Mouse (Mus musculus) forebrain, postnatal 0 days (tissue): ENCODE data around the gene Slc48a1. TPM values are rescaled to one million over a fixed set of nuclear protein-coding genes. Genes with fewer than 3 reads are reported as not detected.
A peak's percentile ranks its signal among the peaks of the same experiment; 100 is the strongest.

Experiments used
- ATAC-seq: fragments of 200-750 bp; cut with Nextera tagmentation; 2 replicates; pipeline ENCODE4 v1.8.0; 2017; ENCODE audit warnings: mild to moderate bottlenecking, moderate library complexity
- DNase-seq: peaks from one replicate; pipeline ENCODE4 v3.0.0-alpha.2; 2015
- H3K27ac ChIP-seq: fragments of 300-500 bp; sonication (generic); 2 replicates; pipeline ENCODE4 v1.5.1; 2014; ENCODE audit warnings: low read depth, mild to moderate bottlenecking, antibody characterized with exemption, low read length, moderate library complexity, mixed read lengths
- H3K27me3 ChIP-seq: fragments of 300-500 bp; sonication (generic); 2 replicates; pipeline ENCODE4 v1.6.1; 2014; ENCODE audit warnings: mild to moderate bottlenecking, low read length, mixed read lengths; ENCODE audit not compliant: insufficient read depth
- H3K36me3 ChIP-seq: fragments of 300-500 bp; sonication (generic); 2 replicates; pipeline ENCODE4 v1.6.1; 2014; ENCODE audit warnings: mild to moderate bottlenecking, moderate library complexity; ENCODE audit not compliant: insufficient read depth
- H3K4me1 ChIP-seq: fragments of 300-500 bp; sonication (generic); 2 replicates; pipeline ENCODE4 v1.6.1; 2014; ENCODE audit warnings: antibody characterized with exemption; ENCODE audit not compliant: insufficient read depth
- H3K4me2 ChIP-seq: fragments of 300-500 bp; sonication (generic); 2 replicates; pipeline ENCODE4 v1.6.1; 2014; ENCODE audit warnings: low read depth, mild to moderate bottlenecking, moderate library complexity
- H3K4me3 ChIP-seq: fragments of 300-500 bp; sonication (generic); 2 replicates; pipeline ENCODE4 v1.5.1; 2014; ENCODE audit warnings: low read depth, low read length, mixed read lengths
- H3K9ac ChIP-seq: fragments of 300-500 bp; sonication (generic); 2 replicates; pipeline ENCODE4 v1.6.1; 2014; ENCODE audit warnings: mild to moderate bottlenecking
- H3K9me3 ChIP-seq: fragments of 300-500 bp; sonication (generic); 2 replicates; pipeline ENCODE4 v1.6.1; 2016; ENCODE audit warnings: low read length
- CTCF ChIP-seq: sonication (generic); IDR thresholded peaks from 2 replicates; pipeline ENCODE4 v1.5.1; 2016; ENCODE audit warnings: antibody characterized with exemption, control low read depth, low read depth
- WGBS: fragments of 180-500 bp; shearing (Covaris S2); extraction: QIAGEN DNeasy Blood & Tissue Kit; methylation state at CpG from one replicate; pipeline ENCODE4 v1.1.7; 2014; 5-methylcytosine and 5-hydroxymethylcytosine counted together
- polyA plus RNA-seq: library from polyadenylated mRNA; unstranded; fragments of >200 nt; fragmentation: Nextera tagmentation; extraction: Ambion mirVana; gene quantifications from 2 replicates; pipeline ENCODE4 v1.2.1, GENCODE M21; 2015
- total RNA-seq: library from RNA; depleted of rRNA; stranded (reverse); fragments of >200 nt; gene quantifications from 2 replicates; pipeline ENCODE4 v1.2.3, GENCODE M21; 2014

Slc48a1 gene
- total and polyA plus RNA-seq, 2 experiments from 2014 or later = 56.4 to 135 TPM

DNA sequence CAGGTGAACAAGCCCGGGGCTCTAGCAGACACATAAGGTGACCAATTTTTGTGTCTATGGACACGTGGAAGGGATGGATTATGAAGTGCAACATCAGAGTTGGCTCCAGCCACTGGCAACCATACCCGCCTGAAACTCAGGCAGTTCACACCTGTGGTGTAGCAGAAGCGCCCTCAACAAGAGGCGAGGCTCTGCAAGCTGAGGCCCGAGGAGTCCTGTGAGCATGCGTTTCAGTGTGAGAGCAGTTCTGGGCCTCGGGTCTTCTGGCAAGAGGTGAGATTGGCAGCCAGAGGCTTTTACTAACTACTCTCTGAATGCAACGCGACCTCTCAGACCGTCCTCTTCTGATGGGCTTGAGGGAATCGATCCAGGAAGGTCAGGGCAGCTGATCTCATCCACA lies 36.7 kb upstream of the Slc48a1 start:
- no peak overlapping the region for H3K9ac ChIP-seq
- TF ChIP-seq CTCF = no peak
- H3K27me3 ChIP-seq = no peaks in the 10 kb centered on the region
- DNase-seq = no peak
- no peaks in the 10 kb centered on the region for H3K4me1 ChIP-seq
- no peak overlapping the region for H3K4me2 ChIP-seq
- no peak overlapping the region for H3K4me3 ChIP-seq
- no peak for ATAC-seq
- WGBS = 85% methylated on average over 12 of the region's 12 CpGs
- no peak overlapping the region for H3K27ac ChIP-seq
- H3K9me3 ChIP-seq = no peaks in the 10 kb centered on the region
- H3K36me3 ChIP-seq = peaks cover under 1% of the 10 kb centered on the region; the same call in 1 of the 2 replicates

DNA sequence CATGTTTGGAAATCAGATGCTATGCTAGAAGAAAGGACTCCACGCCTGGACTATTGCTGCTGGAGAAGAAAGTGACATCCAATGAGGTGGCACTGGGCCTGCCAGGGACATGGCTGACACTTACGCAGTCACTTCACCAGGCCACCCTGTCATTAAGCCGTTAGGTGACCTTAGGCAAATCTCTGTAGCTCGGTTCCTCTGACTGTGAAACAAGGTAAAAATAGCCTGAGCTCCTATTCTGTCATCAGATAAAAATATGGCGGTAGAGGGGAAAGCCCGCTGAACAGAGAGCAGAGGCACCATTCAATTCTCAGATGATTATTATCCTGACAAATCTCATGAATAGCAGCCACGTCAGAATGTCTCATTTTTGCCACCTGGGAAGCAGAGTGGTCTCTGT lies 36.2 kb upstream of the Slc48a1 start:
- no peaks in the 10 kb centered on the region for H3K9me3 ChIP-seq
- H3K9ac ChIP-seq = no peak overlapping the region
- DNase-seq = no peak
- ATAC-seq = no peak; the same call in 1 of the 2 replicates
- 59% methylated on average over 7 of the region's 7 CpGs for WGBS
- H3K4me2 ChIP-seq = no peak overlapping the region
- H3K27ac ChIP-seq = 0 out of 2 replicates have a peak overlapping the region, but pooled peaks have one; percentile 15
- H3K36me3 ChIP-seq = peaks cover 4% of the 10 kb centered on the region; the same call in 1 of the 2 replicates
- no peaks in the 10 kb centered on the region for H3K27me3 ChIP-seq
- TF ChIP-seq CTCF = no peak
- no peaks in the 10 kb centered on the region for H3K4me1 ChIP-seq
- H3K4me3 ChIP-seq = no peak overlapping the region

DNA sequence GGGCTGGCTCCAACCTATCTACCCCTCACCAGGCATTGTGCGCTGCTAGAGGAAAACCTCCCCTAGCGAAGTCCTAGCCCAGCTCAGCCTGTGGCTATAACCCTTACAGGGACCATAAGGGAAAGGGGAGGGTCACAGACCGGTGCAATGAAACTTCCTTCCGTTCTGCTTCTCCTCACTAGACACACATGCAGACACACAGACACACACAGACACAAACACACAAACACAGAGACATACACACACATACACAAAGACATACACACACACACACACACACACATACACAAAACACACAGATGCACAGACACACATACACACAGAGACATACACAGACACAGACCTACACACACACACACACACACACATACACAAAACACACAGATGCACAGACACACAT lies 35.7 kb upstream of the Slc48a1 start:
- peaks cover 5% of the 10 kb centered on the region; the same call in 1 of the 2 replicates for H3K36me3 ChIP-seq
- ATAC-seq (no peak), DNase-seq (no peak)
- H3K27me3 ChIP-seq = no peaks in the 10 kb centered on the region
- H3K9me3 ChIP-seq = no peaks in the 10 kb centered on the region
- 59% methylated on average over 4 of the region's 4 CpGs for WGBS
- H3K9ac ChIP-seq = no peak overlapping the region
- TF ChIP-seq CTCF = no peak
- no peak overlapping the region for H3K4me2 ChIP-seq
- H3K4me3 ChIP-seq = no peak overlapping the region
- H3K4me1 ChIP-seq = no peaks in the 10 kb centered on the region
- 0 out of 2 replicates have a peak overlapping the region, but pooled peaks have one; percentile 15 for H3K27ac ChIP-seq

DNA sequence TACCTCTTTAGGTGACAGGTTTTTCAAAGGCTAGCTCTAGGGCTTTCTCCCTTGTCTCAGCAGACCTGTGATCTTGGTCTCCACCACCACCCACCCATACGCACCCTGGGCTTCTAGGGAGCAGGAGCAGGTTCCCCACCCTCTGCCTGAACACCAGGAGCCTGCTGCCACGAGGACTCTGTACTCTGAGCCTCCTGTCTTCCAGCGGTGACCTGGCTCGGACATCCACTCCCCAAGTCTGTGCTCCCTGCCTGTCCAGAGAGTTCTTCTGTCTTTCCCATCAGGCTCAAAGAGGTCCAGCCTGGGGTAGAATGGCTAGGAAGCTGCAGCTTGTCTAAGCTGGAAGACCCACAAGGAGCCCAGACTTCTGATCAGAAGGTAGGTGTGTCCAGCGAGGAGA lies 35.1 kb upstream of the Slc48a1 start:
- H3K4me1 ChIP-seq = no peaks in the 10 kb centered on the region
- H3K9me3 ChIP-seq = no peaks in the 10 kb centered on the region
- WGBS = 83% methylated on average over 5 of the region's 5 CpGs
- peaks cover 5% of the 10 kb centered on the region; the same call in 1 of the 2 replicates for H3K36me3 ChIP-seq
- H3K4me2 ChIP-seq = no peak overlapping the region
- H3K4me3 ChIP-seq = no peak overlapping the region
- no peak overlapping the region for H3K27ac ChIP-seq
- DNase-seq = no peak
- no peak for ATAC-seq
- no peak for TF ChIP-seq CTCF
- H3K27me3 ChIP-seq = no peaks in the 10 kb centered on the region
- H3K9ac ChIP-seq = no peak overlapping the region

DNA sequence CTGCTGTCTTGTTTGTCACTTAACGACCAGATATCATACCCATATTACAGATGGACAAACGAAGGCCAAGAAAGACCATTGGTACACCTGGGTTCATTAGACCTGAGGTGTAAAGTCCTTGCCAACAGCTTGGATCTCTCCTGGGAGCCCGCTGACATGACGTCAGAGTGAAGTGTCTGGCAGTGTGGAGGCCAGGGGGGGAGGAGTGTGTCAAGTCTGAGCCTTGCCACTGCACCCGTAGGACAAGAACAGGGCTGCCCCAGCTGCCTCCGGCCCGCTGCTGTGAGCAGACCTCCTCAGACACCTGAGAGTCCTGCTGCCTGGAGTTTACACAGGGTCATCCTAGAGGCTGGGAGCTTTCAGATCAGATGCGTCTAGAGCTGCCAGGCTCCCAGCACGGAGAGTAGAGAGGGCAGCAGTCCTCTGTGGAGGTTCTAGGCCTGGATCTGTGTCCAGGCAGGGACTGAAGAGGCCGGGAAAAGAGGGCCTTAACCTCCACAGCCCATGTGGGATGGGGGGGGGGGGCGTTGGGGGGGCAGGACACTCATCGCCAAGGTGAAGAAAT lies 34.3 kb upstream of the Slc48a1 start:
- no peaks in the 10 kb centered on the region for H3K9me3 ChIP-seq
- WGBS = 77% methylated on average over 12 of the region's 12 CpGs
- DNase-seq (no peak), ATAC-seq (no peak; the same call in 1 of the 2 replicates)
- peaks cover 5% of the 10 kb centered on the region; the same call in 1 of the 2 replicates for H3K36me3 ChIP-seq
- H3K27ac ChIP-seq = no peak overlapping the region
- H3K4me2 ChIP-seq = no peak overlapping the region
- H3K4me1 ChIP-seq = no peaks in the 10 kb centered on the region
- TF ChIP-seq CTCF = no peak
- no peaks in the 10 kb centered on the region for H3K27me3 ChIP-seq
- H3K4me3 ChIP-seq = no peak overlapping the region
- no peak overlapping the region for H3K9ac ChIP-seq

DNA sequence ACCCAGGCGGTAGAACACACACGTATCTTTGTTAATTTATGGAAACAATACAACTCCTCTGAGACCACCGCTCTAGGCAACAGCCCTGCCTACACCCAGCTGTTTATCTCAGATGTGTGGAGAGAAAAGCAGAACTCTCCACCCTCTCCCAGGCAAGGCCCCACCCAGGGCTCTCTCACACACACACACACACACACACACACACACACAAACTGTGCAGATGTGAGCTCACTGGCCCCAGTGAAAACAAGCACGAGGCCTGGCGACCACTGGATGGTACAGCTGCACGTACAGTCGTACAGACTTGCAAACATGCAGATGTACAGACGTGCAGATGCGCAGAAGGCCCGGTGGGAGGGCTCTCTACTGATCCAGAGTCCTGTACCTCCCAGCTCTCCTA lies 33.4 kb upstream of the Slc48a1 start:
- WGBS = 70% methylated on average over 10 of the region's 10 CpGs
- no peaks in the 10 kb centered on the region for H3K9me3 ChIP-seq
- peaks cover 5% of the 10 kb centered on the region; the same call in 1 of the 2 replicates for H3K36me3 ChIP-seq
- H3K27ac ChIP-seq = no peak overlapping the region
- TF ChIP-seq CTCF = no peak
- H3K4me1 ChIP-seq = no peaks in the 10 kb centered on the region
- ATAC-seq (no peak), DNase-seq (no peak)
- no peaks in the 10 kb centered on the region for H3K27me3 ChIP-seq
- no peak overlapping the region for H3K4me3 ChIP-seq
- H3K4me2 ChIP-seq = no peak overlapping the region
- H3K9ac ChIP-seq = no peak overlapping the region

DNA sequence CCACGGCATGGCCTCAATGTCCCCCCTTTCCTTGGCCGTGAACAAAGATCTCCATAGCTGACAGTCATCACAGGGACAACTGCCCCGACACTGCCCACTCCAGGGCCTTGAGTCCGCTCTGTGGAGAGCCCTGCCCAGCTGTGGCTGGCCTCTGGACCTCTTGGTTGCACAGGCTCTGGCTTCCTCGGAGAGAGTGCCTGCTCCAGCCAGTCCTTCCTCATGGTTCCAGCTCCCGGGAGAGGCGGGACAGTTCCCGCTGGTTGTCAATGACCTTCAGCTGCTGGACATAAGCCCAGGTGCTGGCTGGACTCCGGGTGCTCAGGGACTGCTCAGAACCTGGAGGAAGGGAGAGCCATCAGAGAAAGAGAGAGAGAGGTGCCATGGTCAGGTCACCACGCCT lies 33.0 kb upstream of the Slc48a1 start:
- TF ChIP-seq CTCF = no peak
- Histone ChIP-seq H3K9me3 (no peaks in the 10 kb centered on the region), H3K4me3 (no peak overlapping the region), H3K27me3 (no peaks in the 10 kb centered on the region), H3K4me2 (no peak overlapping the region), H3K4me1 (no peaks in the 10 kb centered on the region), H3K27ac (no peak overlapping the region), H3K36me3 (peaks cover 5% of the 10 kb centered on the region; the same call in 1 of the 2 replicates), H3K9ac (no peak overlapping the region)
- ATAC-seq (no peak), DNase-seq (no peak)
- 77% methylated on average over 10 of the region's 10 CpGs for WGBS
